Mouse (Mus musculus) liver, postnatal 0 days (tissue): ENCODE results near the gene Phpt1. TPM values are rescaled to one million over a fixed set of nuclear protein-coding genes. Genes with fewer than 3 reads are reported as not detected.

Source experiments
- ATAC-seq: fragments of 200-750 bp; cut with Nextera tagmentation; 2 replicates; pipeline ENCODE4 v1.8.0; 2017; ENCODE audit warnings: mild to moderate bottlenecking, moderate library complexity
- DNase-seq: peaks from one replicate; pipeline ENCODE4 v3.0.0-alpha.2; 2016
- H3K27ac ChIP-seq: fragments of 300-500 bp; sonication (generic); 2 replicates; pipeline ENCODE4 v1.5.1; 2014; ENCODE audit warnings: antibody characterized with exemption, moderate library complexity, mild to moderate bottlenecking, low read depth
- H3K27me3 ChIP-seq: fragments of 300-500 bp; sonication (generic); 2 replicates; pipeline ENCODE4 v1.6.1; 2014; ENCODE audit warnings: low read length, control low read depth, mixed read lengths; ENCODE audit not compliant: insufficient read depth
- H3K36me3 ChIP-seq: fragments of 300-500 bp; sonication (generic); replicated peaks from 2 replicates; pipeline ENCODE4 v1.6.1; 2014; ENCODE audit warnings: mild to moderate bottlenecking, control low read depth, low read length, moderate library complexity, mixed read lengths; ENCODE audit not compliant: insufficient read depth
- H3K4me1 ChIP-seq: fragments of 300-500 bp; sonication (generic); 2 replicates; pipeline ENCODE4 v1.6.1; 2014; ENCODE audit warnings: antibody characterized with exemption, mild to moderate bottlenecking, control low read depth; ENCODE audit not compliant: insufficient read depth
- H3K4me2 ChIP-seq: fragments of 300-500 bp; sonication (generic); 2 replicates; pipeline ENCODE4 v1.6.1; 2014; ENCODE audit warnings: low read depth, mild to moderate bottlenecking, low read length, moderate library complexity, mixed read lengths
- H3K4me3 ChIP-seq: fragments of 300-500 bp; sonication (generic); 2 replicates; pipeline ENCODE4 v1.5.1; 2014; ENCODE audit warnings: low read depth, low read length
- H3K9ac ChIP-seq: fragments of 300-500 bp; sonication (generic); replicated peaks from 2 replicates; pipeline ENCODE4 v1.6.1; 2014; ENCODE audit warnings: mild to moderate bottlenecking, moderate library complexity
- H3K9me3 ChIP-seq: fragments of 300-500 bp; sonication (generic); 2 replicates; pipeline ENCODE4 v1.6.1; 2016; ENCODE audit warnings: mild to moderate bottlenecking, control low read depth, low read length, mixed read lengths
- CTCF ChIP-seq: sonication (generic); IDR thresholded peaks from 2 replicates; pipeline ENCODE4 v1.5.1; 2016; ENCODE audit warnings: antibody characterized with exemption, low read depth
- EP300 ChIP-seq: IDR thresholded peaks from 2 replicates; pipeline ENCODE4 v1.6.1; 2016; ENCODE audit warnings: antibody characterized with exemption, low read depth, mild to moderate bottlenecking
- WGBS: fragments of 180-500 bp; shearing (Covaris S2); extraction: QIAGEN DNeasy Blood & Tissue Kit; methylation state at CpG from one replicate; pipeline ENCODE4 v1.1.7; 2014; ENCODE audit not compliant: insufficient replicate concordance; 5-methylcytosine and 5-hydroxymethylcytosine counted together
- polyA plus RNA-seq: library from polyadenylated mRNA; unstranded; fragments of >200 nt; fragmentation: Nextera tagmentation; extraction: Ambion mirVana; gene quantifications from 2 replicates; pipeline ENCODE4 v1.2.1, GENCODE M21; 2015

The Phpt1 gene
- polyA plus RNA-seq = 44.7 and 46.1 TPM in 2 replicates

GRCm38 (mm10) chr2:25574579-25575431 is at the start of gene Phpt1, which contains the start of gene Mamdc4:
TSS of gene Phpt1 (minus strand) at chr2:25575224.
TSS of gene Mamdc4 (minus strand) at chr2:25574845.
- peak; percentile 98 for ATAC-seq
- TF ChIP-seq CTCF (no peak), EP300 (no peak)
- WGBS = under 1% methylated on average over 43 of the region's 45 CpGs

DNA sequence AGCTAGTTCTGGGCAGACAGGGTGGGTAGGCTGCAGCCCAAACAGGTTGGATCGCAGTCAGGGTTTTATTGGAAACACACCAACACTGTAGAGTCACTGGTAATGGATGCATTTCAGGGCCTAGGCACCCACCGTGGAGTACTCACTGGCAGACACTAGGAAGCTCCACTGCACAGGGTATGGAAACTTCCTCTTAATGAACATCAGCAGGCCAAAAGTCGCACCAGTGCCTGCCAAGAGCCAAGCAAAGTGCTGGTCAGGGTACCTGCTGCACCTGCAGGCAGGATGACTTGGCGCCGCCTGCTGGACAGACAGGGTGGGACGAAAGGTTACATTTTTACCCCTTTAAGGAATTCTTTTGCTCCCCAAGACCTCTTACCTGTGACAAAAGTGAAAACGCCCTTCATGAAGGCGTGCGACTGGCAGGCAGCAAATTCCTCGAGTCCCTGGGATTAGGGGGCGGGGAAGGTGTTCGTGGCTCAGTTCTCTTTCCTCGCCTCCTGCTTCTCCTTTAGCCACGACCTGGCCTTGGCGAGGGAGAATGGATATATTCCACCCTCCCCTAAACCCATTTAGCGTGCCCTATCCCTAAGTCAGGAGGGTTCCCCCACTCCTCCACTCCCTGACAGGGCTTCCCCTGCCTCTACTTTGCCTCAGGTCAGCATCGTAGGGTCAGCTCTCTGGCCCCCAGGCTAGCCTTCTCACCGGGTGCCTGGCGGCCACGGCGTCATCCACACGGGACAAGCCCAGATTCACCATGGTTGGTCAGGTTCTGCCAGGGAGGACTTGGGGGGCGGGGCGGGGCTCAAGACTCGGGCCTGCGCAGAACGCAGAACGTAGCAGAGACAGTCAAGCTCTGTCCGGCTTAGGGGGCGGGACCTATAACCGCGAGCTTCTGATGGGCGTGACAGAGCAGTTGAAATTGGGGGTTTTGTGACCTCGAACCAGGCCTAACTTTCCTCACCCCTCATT is 46.5 kb upstream of the Phpt1 start, which contains the start of gene Tmem141:
TSS of gene Tmem141 (minus strand) at position 777 of the 972 bp plus-strand sequence.
- DNase-seq (peak; percentile 88), ATAC-seq (peak; percentile 97)
- Histone ChIP-seq H3K4me3 (peak within 1 kb of the TSS; percentile 30), H3K36me3 (0 out of 2 replicates have a peak, but pooled peaks cover 4% of the 10 kb centered on the region), H3K4me1 (peaks cover 5% of the 10 kb centered on the region), H3K9me3 (no peaks in the 10 kb centered on the region), H3K4me2 (peak within 1 kb of the TSS; percentile 65), H3K27ac (peak within 1 kb of the TSS; percentile 62), H3K9ac (peak within 1 kb of the TSS; percentile 36), H3K27me3 (peaks cover 10% of the 10 kb centered on the region; the same call in 1 of the 2 replicates)
- TF ChIP-seq CTCF = peak; percentile 81
- no peak for TF ChIP-seq EP300
- 7% methylated on average over 34 of the region's 34 CpGs for WGBS

More at GRCm38 (mm10) chr2:25574579-25575431, at the start of gene Phpt1, which contains the start of gene Mamdc4:
- peak within 1 kb of the TSS; percentile 61 for H3K9ac ChIP-seq
- H3K4me1 ChIP-seq = peaks cover 39% of the 10 kb centered on the region
- no peaks in the 10 kb centered on the region for H3K9me3 ChIP-seq
- peak; percentile 94 for DNase-seq
- H3K4me3 ChIP-seq = peak within 1 kb of the TSS; percentile 55
- peak within 1 kb of the TSS; percentile 69 for H3K27ac ChIP-seq
- peak within 1 kb of the TSS; percentile 87 for H3K4me2 ChIP-seq
- H3K36me3 ChIP-seq = no peaks in the 10 kb centered on the region
- H3K27me3 ChIP-seq = peaks cover 42% of the 10 kb centered on the region

- H3K4me2 ChIP-seq = peak overlapping the region; percentile 65
- DNase-seq (no peak), ATAC-seq (no peak)
- no peak overlapping the region for H3K27ac ChIP-seq
- H3K27me3 ChIP-seq = peaks cover 16% of the 10 kb centered on the region; the same call in 1 of the 2 replicates
- H3K36me3 ChIP-seq = 0 out of 2 replicates have a peak, but pooled peaks cover 4% of the 10 kb centered on the region
- WGBS = 43% methylated on average over 4 of the region's 4 CpGs
- no peaks in the 10 kb centered on the region for H3K9me3 ChIP-seq
- peaks cover 5% of the 10 kb centered on the region for H3K4me1 ChIP-seq
- TF ChIP-seq CTCF (no peak), EP300 (no peak)
- no peak overlapping the region for H3K9ac ChIP-seq
- H3K4me3 ChIP-seq = peak overlapping the region; percentile 30; the same call in 1 of the 2 replicates
Measured at GRCm38 (mm10) chr2:25620852-25621228, 45.8 kb upstream of the Phpt1 start.

DNA sequence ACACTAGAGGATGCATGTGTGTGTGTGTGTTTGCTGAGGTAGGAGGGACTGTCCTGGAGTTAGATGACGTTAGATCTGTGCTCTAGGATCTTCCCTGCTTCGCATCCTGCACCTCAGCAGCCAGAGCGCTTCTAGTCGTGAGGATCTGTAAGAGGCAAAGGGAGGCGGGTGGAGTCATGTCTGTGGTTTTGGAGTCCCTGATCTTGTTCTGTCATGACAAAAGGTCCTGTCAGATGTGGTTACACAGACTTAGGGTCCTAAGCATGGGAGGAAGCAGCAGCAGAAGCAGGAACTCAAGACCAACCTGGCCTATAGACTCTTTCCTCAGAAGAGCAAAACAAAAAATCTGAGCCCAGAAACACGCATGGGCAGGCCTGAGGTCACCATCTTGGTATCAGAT is 45.4 kb upstream of the Phpt1 start:
- 0 out of 2 replicates have a peak, but pooled peaks cover 4% of the 10 kb centered on the region for H3K36me3 ChIP-seq
- DNase-seq (no peak), ATAC-seq (no peak)
- peaks cover 5% of the 10 kb centered on the region for H3K4me1 ChIP-seq
- whole genome bisulfite sequencing = 36% methylated on average over 6 of the region's 6 CpGs
- H3K9ac ChIP-seq = no peak overlapping the region
- H3K27me3 ChIP-seq = peaks cover 21% of the 10 kb centered on the region; the same call in 1 of the 2 replicates
- no peaks in the 10 kb centered on the region for H3K9me3 ChIP-seq
- TF ChIP-seq EP300 (no peak), CTCF (no peak)
- no peak overlapping the region for H3K27ac ChIP-seq
- no peak overlapping the region for H3K4me3 ChIP-seq
- H3K4me2 ChIP-seq = no peak overlapping the region

DNA sequence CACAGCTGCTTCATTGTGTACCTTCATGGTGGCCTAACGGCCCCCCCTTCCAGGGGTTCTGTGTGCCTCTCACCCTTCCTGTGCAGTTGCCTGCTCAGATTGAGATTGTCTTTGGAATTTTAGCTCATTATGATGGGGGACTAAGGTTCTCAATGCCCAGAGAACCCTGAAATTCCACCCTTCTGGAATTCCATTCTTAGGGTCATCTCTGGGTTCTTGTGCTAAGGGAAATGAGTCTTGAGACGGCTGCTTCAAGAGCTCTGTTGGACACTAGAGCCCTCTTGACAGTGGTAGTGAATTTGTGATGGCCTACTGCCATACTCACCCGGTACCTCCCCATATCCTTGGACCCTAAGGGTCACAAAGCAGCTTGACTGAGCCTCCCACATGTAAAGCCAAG is 42.6 kb upstream of the Phpt1 start, which contains the start of gene Ccdc183:
TSS of gene Ccdc183 (minus strand) at position 101 of the 400 bp plus-strand sequence.
- Histone ChIP-seq H3K4me2 (no peak within 1 kb of the TSS), H3K27me3 (peaks cover 23% of the 10 kb centered on the region; the same call in 1 of the 2 replicates), H3K9me3 (no peaks in the 10 kb centered on the region), H3K4me1 (peaks cover 5% of the 10 kb centered on the region), H3K9ac (no peak within 1 kb of the TSS), H3K27ac (no peak within 1 kb of the TSS), H3K36me3 (0 out of 2 replicates have a peak, but pooled peaks cover 4% of the 10 kb centered on the region), H3K4me3 (no peak within 1 kb of the TSS)
- ATAC-seq (no peak), DNase-seq (no peak)
- TF ChIP-seq CTCF (no peak), EP300 (no peak)
- WGBS = 62% methylated on average over 3 of the region's 3 CpGs
